Mouse (Mus musculus): ENCODE data around the gene Bphl.

Bphl gene

DNA sequence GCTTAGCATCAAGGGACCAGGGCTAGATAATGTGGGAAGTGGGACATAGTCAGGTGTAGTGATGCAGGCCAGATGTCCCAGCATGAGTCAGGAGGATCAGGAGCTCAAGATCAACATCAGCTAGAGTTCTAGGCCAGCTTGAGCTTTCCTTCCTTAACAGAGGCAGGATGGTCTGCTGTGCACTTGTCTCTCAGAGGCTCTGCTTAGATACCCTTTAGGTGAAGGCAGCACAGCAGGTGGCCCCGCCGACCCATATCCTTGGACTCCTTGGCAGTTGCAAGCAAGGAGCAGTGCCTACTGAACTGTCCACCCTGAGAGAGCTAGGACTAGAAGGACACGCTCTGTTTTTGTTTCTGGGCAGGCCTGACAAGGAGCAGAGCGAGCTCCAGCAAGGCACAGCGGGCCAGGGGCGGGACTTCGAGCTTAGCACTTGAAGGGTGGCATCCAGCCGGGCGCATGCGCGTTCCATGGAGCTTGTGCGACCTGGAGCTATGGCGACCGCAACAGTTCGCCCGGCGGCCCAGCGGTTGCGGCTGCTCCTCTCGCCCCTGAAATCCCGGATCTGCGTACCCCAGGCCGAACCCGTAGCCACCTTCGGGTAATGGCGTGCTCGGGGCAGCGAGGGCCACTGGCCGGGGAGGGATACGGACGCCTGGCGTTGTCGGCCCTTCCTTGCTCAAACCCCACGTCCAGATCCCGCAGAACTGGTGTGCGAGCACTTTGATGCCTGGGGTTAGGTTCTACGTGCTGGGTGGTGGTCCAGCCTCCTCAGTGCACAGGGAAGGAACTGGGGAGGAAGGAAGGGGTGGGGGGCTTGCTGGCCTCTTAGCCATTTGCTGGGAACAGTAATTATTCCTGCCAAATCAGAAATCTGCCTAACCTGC is at the start of gene Bphl:
Gene Bphl, plus strand, starts transcription at position 426 of the 884 bp plus-strand sequence.
- peak; percentile 34 for DNase-seq (ENCODE audit: extremely low read depth, low read depth, low spot score)

DNA sequence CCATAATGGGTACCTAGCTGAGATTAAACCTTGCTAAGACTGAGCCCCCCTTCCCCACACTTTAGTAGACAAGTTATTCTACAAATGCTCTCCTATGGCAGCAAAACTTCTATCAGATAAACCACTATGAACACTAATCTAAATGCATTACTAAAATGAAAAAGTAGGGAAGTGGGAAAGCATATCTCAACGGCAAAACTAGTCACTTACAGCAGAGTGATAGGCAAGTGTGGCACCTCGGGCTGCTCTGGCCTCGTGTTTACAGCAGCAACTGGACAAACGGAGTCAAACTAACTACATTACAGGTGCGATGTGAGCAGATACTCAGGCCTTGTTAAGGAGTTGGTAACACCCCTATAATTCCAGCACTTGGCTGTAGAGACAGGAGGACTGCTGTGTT is 47.8 kb upstream of the Bphl start:
- no peak for DNase-seq (ENCODE audit: extremely low read depth, low read depth, low spot score)

- DNase-seq (ENCODE audit: extremely low read depth, low read depth, low spot score), result no peak
These were observed 42.2 kb upstream of the Bphl start for GRCm38 (mm10) chr13:33995197-33995596.

- DNase-seq (ENCODE audit: extremely low read depth, low read depth, low spot score), result peak; percentile 28
These were observed 35.1 kb upstream of the Bphl start, which contains the start of the genes Ripk1 and Serpinb6a for GRCm38 (mm10) chr13:34002058-34003006. Gene Ripk1, plus strand, starts transcription at chr13:34002363. Gene Serpinb6a, minus strand, starts transcription at chr13:34002794.

DNA sequence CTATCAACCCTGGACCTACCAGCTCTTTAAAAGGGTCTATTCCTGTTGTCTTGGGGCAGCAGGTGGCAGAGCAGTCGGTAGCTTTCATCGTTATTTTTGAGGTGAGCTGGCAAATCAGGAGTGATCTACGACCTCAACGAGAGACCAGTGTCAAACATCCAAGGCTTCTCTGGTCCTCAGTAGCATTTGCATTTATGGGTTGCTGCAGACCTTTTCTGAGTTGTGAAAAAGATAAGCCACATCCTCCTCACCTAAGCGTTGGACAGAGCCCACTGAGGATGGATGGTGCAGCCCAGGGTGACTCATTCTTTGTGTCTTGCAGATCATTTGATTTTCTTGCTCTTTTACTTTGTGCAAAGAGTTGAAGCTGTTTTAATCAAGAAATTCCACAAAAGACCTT is 34.3 kb upstream of the Bphl start:
- no peak for DNase-seq (ENCODE audit: extremely low read depth, low read depth, low spot score)

DNA sequence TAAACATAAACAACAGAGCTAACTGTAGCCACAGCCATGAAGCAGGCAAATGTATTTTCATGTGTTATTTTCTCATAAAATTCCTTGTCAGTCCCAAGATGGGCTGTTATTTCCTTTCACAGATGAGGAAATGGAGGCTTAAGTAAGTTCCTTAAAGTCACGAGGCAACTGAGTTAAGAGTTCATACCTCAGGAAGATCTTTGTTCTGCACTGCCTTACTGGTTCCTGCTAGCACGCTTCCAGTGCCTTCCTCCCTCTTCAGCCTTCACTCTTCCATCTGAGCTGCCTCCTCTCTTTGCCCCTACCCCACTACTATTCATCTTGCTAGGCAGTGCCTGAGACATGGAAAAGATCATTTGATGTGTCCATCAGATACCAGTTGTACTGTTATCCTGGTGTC is 30.2 kb upstream of the Bphl start:
- DNase-seq (ENCODE audit: extremely low read depth, low read depth, low spot score), result no peak

DNA sequence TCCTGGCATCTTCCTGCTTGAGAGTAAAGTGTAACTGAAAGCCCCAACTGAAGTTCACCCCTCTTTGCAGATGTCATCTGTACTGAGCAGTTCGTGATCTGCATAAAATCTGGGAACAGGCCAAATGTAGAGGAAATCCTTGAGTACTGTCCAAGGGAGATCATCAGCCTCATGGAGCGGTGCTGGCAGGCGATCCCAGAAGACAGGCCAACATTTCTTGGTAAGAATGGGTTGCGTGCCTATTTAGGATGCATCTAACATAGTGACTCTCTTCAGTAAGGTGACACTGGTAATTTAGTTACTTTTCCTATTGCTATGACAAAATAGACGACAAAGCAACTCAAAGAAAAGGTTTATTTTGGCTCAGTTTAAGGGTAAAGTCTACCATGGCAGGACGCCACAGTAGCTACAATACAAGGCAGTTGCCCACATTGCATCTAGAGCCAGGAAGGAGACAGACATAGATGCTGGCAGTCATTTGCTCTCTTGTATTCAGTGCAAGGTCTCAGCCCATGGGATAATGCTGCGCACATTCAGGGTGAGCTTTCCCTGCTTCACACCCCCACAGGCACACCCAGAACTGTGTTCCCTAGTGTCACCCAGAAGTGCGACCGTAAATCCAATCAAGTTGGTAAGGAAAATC is 20.3 kb upstream of the Bphl start:
- no peak for DNase-seq (ENCODE audit: extremely low read depth, low read depth, low spot score)

DNA sequence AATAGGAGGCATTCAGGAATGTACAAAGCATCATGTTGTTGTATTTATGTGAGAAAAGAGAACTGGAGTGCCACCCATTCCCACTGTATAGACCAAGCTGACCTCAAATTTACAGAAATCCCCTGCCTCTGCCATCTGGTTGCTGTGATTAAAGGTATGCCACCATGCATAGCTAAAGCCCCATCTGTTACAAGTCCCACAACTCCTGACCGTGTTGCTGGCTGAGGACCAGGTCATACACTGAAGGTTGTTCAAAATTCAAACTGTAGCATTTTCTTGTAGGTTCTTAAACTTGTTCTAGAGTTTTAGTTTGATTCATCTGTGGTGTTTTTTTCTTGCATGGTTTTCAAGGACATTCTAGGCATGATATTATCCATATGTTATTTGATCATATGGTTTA is 18.9 kb upstream of the Bphl start:
- no peak for DNase-seq (ENCODE audit: extremely low read depth, low read depth, low spot score)

DNA sequence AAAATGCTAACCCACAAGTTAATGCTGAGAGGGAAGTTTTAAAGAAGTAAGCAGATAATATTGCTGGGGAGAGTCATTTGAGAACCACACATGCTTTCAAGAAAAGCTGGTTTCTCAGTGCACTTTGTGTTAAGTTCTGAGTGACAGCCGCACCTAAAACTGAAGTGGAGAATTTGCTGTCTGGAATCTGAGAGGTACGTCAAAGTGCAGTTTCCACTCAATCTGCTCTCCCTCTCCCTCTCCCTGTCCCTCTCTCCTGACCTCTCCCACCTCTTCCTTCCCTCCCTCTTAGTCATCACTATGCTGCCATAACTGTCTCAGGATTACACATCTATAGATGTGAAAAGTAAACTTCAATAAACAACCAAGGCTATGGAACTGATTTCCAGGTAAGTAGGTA is 15.4 kb upstream of the Bphl start:
- DNase-seq (ENCODE audit: extremely low read depth, low read depth, low spot score), result no peak

GRCm38 (mm10) chr13:34032041-34032440 is 5.4 kb upstream of the Bphl start:
- DNase-seq (ENCODE audit: extremely low read depth, low read depth, low spot score), result no peak

DNA sequence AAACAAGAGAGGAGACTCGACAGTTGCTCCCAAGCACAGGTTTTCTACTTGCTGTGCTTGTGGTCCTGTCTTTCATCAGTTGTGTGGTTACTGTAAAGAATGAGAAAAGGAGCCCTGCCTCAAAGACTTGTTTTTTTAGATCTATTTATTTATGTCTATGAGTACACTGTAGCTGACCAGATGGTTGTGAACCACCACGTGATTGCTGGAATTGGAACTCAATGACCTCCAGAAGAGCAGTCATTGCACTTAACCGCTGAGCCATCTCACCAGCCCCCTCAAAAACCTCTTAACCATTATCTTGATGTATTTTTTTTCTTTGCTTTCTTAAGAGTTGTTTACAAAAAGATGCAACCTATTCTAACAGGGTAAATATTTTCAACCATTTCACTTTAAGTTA is 2.0 kb upstream of the Bphl start:
- no peak for DNase-seq (ENCODE audit: extremely low read depth, low read depth, low spot score)

DNA sequence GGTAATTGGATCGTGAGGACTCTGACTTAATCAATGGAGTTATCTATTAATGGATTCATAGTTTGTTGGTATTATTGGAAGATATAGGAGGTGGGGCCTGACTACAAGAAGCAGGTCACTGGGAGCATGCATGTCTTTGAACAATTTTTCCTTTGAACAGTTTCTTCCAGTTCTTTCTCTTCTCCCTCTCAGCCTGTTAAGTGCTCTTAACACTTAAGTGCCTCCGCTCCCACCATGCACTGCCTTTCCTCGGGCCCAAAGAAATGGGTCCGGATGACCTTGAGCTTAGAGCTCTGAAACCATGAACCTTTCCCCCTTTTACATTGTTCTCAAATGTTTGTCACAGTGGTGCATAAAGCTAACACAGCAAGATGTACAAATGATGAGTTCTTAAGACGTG is 671 bp upstream of the Bphl start:
- no peak for DNase-seq (ENCODE audit: extremely low read depth, low read depth, low spot score)

DNA sequence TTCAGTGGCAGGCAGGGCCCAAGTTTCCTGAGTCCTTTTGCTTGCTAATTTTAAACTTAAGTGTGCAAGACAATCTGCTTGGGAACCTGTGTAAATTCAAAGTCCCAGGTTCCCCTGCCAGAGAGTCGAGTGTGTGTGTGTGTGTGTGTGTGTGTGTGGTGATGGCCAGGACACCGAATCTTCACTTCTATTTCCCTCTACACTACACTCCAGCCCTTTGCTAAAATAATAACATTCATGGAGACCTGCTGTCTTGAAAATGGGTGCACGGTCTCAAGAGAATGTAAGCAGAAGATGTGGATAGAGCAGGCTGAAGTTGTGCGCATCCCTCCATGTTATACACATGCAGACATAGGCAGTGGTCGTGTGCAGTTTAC is 647 bp downstream of the Bphl start:
- no peak for DNase-seq (ENCODE audit: extremely low read depth, low read depth, low spot score)

- no peak for DNase-seq (ENCODE audit: extremely low read depth, low read depth, low spot score)
These were observed 1.5 kb downstream of the Bphl start for GRCm38 (mm10) chr13:34038901-34039341.

GRCm38 (mm10) chr13:34040091-34040490 is 2.7 kb downstream of the Bphl start:
- no peak for DNase-seq (ENCODE audit: extremely low read depth, low read depth, low spot score)

GRCm38 (mm10) chr13:34043716-34044393 is 6.5 kb downstream of the Bphl start:
- no peak for DNase-seq (ENCODE audit: extremely low read depth, low read depth, low spot score)

DNA sequence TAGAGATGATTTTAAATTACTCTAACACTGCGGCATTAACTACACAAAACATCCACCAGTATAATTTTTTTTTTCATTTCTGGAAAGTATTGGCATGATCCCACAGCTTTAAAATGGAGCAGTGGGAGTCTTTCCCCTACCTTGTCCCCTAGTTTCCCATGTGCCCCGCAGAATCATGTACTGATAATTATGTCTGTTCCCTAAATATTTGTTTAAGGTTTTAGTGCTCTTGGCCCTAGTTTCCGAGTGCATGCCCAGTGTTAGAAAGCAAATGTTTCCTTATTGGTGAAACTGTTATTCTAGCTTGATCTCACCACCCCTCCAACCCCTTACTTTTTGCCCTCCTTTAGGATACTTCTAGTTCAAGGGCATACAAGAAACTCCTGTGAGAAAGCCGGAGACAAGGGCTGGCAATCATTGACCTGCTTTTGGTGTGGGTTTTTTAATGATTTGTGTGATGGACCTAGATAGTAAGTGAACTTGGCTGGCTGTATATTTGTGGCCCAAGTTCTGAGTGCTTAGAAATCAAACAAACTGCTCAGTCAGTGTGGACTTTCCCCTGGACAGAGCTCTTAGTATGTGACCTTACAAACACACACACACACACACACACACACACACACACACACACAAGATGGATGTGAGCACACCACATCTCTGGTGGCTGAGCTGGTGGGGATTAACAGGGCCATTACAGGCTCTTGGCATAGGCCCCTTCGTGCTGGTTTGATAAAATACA is 8.3 kb downstream of the Bphl start:
- DNase-seq (ENCODE audit: extremely low read depth, low read depth, low spot score), result no peak

DNA sequence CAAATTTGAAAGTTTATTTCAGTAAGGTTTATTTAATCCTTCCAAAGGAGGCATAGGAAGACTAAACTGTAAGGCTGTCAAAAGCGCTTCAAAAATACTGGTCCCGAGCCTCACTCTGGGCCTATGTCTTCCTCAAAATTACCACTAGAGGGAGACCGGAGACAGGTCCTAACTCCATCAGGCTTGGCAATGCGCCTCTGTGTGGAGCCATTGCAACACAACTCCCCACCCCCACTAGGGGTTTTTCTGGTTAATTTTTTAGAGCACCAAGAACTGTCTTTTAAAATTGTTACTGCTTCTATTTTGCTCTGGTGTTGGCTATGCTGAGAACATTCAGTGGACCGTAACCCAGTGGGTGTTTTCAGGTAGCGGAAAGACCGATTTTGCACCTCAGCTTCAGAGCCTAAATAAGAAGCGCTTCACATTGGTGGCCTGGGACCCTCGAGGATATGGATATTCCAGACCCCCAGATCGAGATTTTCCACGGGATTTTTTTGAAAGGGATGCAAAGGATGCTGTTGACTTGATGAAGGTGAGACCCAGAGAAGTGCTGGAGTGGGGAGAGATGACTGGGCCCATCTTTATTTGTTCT is 9.1 kb downstream of the Bphl start:
- no peak for DNase-seq (ENCODE audit: extremely low read depth, low read depth, low spot score)

DNA sequence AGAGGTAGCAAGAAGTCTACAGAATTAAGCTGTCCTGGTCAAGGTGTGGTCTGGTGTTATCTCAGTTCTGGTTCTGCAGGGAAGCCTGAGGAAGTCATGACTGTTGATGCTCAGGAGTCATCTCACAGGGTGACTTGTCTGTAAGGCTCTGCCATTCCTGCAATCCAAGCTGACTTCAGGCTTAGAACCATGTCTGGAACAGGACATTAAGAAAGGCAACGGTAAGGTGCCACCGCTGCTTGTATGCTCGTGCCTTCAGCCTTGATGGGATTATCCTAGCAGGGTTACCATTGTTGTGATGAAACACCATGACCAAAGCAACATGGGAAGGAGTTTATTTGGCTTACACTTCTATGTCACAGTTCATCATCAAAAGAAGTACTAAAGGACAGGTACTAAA is 10.1 kb downstream of the Bphl start:
- DNase-seq (ENCODE audit: extremely low read depth, low read depth, low spot score), result no peak

DNA sequence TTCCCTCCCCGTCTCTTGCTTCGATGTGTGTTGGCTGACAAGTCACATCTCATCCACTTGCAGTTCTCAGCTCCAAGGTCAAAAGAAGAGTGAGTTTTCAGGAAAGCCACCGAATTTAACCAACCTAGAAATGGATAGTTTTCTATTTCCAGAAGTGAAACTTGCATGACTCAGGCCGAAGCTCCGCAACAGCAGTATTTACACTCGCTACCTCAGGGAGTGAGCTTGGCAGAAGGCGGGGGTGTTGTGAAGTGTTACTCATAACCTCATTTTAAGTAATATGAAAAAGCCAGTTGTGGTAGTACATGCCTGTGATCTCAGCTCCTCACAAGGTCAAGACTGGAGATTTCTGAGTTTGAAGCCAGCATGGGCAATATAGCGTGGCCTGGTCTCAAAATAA is 13.1 kb downstream of the Bphl start:
- no peak for DNase-seq (ENCODE audit: extremely low read depth, low read depth, low spot score)
